Mouse (Mus musculus): Measurements from ENCODE around the gene Reck. TPM values are rescaled to one million over a fixed set of nuclear protein-coding genes. Genes with fewer than 3 reads are reported as not detected.

Reck gene
- polyA plus RNA-seq, 1 experiment, result 0.61 TPM

DNA sequence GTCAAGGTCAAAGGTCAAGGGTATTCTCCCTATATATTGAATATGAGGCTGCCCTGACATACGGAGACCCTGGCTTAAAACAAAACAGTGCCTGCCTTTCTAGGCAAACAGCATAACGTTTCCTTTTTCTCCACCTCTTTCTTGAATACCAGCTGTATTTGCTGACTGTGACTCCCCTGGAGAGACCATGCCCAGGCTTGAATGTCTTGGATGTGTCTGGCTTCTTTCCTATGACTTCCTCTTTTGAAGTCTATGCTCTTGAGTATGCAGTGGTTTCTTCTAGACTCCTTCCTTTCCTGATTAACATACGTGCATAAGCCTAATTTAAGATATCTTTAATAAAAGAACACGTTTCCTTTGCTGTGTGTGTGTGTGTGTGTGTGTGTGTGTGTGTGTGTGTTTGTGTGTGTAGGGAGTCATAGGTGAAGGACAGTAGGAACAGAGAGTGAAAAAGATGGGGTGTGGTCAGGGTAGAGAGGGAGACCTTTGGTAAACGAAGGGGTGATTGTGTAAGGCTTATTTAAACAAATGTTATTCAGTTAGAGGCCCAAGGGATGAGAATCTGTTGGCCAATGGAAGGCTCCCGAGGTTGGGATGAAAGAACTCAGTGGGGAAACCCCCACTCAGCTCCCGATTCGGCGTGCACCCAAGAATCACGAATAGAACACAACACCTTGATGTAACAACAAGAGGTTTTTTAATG, 99.7 kb downstream of the Reck start:
- Histone ChIP-seq H3K79me2 (ENCODE audit: control insufficient read depth, insufficient read depth) (peaks cover 29% of the 10 kb centered on the region), H3K4me3 (no peak overlapping the region), H3K36me3 (ENCODE audit: control insufficient read depth, insufficient read depth) (peaks cover 46% of the 10 kb centered on the region), H3K4me2 (ENCODE audit: low read depth) (no peak overlapping the region), H3ac (ENCODE audit: control insufficient read depth, insufficient read length) (no peak overlapping the region), H3K27me3 (ENCODE audit: control insufficient read depth, insufficient read depth, insufficient read length) (no peaks in the 10 kb centered on the region)
- no peak for TF ChIP-seq TCF3 (IDR thresholded peaks at IDR 0.05; ENCODE audit: insufficient read length, low read depth)

DNA sequence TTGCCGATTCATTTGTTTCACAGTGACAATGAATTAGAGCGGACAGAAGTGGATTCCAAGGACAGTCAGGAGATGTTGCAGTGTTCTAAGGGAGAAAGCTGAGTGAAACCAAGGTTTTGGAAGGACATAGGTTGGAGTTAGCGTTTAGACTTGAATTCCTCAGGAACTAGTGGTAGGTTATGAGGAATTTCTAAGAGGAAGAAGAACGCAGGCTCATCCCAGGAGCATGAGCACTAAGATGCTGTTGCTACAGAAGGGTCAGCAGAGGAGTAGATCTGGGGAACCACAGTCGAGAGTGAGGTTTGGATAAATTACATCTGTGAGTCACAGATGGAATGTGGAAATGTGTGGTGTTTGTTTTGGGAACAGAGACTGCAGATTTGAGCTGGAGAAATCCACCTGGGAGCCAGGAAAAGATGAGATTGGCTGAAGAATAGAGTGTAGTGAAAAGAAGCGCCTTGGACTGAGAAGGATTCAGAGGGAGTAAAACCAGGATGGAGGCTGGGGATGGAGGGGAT, 101.0 kb downstream of the Reck start:
- Histone ChIP-seq H3K36me3 (ENCODE audit: control insufficient read depth, insufficient read depth) (peaks cover 44% of the 10 kb centered on the region), H3K79me2 (ENCODE audit: control insufficient read depth, insufficient read depth) (peaks cover 26% of the 10 kb centered on the region)

DNA sequence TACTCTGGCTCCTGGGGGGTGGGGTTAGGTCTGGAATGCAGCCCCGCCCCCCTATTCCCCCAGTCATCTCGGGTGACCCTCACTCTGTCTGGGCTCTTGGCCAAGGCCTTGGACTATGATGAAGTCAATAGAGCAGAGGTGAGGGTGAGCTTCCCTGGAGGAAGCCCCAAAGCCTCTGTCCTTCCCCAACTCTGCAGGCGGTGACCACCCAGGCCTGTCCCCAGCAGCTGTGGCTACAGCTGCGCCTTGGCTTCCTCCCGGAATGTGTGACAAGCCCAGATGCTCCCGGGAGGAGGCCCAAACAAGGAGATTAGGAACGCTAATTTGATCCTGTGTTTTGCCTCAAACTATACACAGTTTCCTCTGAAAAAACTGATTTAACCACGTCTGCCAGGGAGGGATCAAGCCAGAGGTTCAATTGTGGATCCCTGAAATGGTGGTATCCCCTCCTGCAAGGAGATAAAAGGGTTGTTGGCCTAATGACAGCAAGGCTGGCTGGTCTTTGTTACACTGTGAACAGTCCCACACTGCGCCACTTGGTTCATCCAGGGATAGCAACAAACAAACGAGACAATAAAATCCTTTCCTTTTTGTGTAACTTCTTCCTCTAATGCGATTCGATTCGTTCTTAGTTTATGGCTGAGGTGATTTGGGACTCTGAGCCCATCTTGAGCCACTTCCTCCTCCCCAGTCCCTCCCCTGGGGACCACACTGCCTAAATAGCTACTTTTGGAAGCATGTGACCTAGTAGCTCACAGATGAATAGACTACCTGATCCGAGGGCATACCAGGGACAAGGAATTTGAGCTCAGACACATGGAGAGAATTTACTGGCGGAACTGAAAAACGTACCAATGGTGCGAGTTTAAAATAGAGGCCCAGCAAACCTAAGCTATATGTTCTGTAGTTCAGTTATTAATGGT, 103.5 kb downstream of the Reck start:
- Histone ChIP-seq H3K79me2 (ENCODE audit: control insufficient read depth, insufficient read depth) (peaks cover 13% of the 10 kb centered on the region), H3ac (ENCODE audit: control insufficient read depth, insufficient read length) (no peak overlapping the region), H3K36me3 (ENCODE audit: control insufficient read depth, insufficient read depth) (peaks cover 26% of the 10 kb centered on the region), H3K4me2 (ENCODE audit: low read depth) (peak overlapping the region; percentile 3), H3K4me3 (no peak overlapping the region), H3K27me3 (ENCODE audit: control insufficient read depth, insufficient read depth, insufficient read length) (no peaks in the 10 kb centered on the region)
- TF ChIP-seq TCF3 (IDR thresholded peaks at IDR 0.05; ENCODE audit: insufficient read length, low read depth) (peak; percentile 84), SRF (IDR thresholded peaks at IDR 0.05; ENCODE audit: control insufficient read depth, insufficient read length, low read depth) (peak; percentile 39), MYOG (IDR thresholded peaks at IDR 0.05; ENCODE audit: control insufficient read depth in 1 of 3, insufficient read depth in 1 of 3, insufficient read length in 2 of 3, low read depth in 2 of 3) (peak; percentile 51 to 93 (median 81)), MYOD1 (IDR thresholded peaks at IDR 0.05; ENCODE audit: control insufficient read depth in 1 of 3, insufficient read length in 2 of 3, low read depth in 2 of 3) (peak; percentile 4 to 94 (median 91)), POLR2AphosphoS2 (IDR thresholded peaks at IDR 0.05; ENCODE audit: insufficient read length, low read depth) (no peak), POLR2A (IDR thresholded peaks at IDR 0.05; ENCODE audit: insufficient read length, low read depth) (no peak), TCF12 (IDR thresholded peaks at IDR 0.05; ENCODE audit: insufficient read depth, poor library complexity, severe bottlenecking) (peak; percentile 48), USF1 (IDR thresholded peaks at IDR 0.05; ENCODE audit: low read depth) (no peak)

More for the DNA sequence above, 101.0 kb downstream of the Reck start:
- Histone ChIP-seq H3ac (ENCODE audit: control insufficient read depth, insufficient read length) (no peak overlapping the region), H3K27me3 (ENCODE audit: control insufficient read depth, insufficient read depth, insufficient read length) (no peaks in the 10 kb centered on the region), H3K4me3 (no peak overlapping the region), H3K4me2 (ENCODE audit: low read depth) (peak overlapping the region; percentile 16)
- no peak for TF ChIP-seq USF1 (IDR thresholded peaks at IDR 0.05; ENCODE audit: low read depth)
- TF ChIP-seq TCF3 (IDR thresholded peaks at IDR 0.05; ENCODE audit: insufficient read length, low read depth), result no peak
- TF ChIP-seq MYOD1 (IDR thresholded peaks at IDR 0.05; ENCODE audit: control insufficient read depth in 1 of 3, insufficient read length in 2 of 3, low read depth in 2 of 3), result no peak
- TF ChIP-seq POLR2A (IDR thresholded peaks at IDR 0.05; ENCODE audit: insufficient read length, low read depth), result no peak
- no peak for TF ChIP-seq MYOG (IDR thresholded peaks at IDR 0.05; ENCODE audit: control insufficient read depth in 1 of 3, insufficient read depth in 1 of 3, insufficient read length in 2 of 3, low read depth in 2 of 3)
- TF ChIP-seq TCF12 (IDR thresholded peaks at IDR 0.05; ENCODE audit: insufficient read depth, poor library complexity, severe bottlenecking), result no peak

DNA sequence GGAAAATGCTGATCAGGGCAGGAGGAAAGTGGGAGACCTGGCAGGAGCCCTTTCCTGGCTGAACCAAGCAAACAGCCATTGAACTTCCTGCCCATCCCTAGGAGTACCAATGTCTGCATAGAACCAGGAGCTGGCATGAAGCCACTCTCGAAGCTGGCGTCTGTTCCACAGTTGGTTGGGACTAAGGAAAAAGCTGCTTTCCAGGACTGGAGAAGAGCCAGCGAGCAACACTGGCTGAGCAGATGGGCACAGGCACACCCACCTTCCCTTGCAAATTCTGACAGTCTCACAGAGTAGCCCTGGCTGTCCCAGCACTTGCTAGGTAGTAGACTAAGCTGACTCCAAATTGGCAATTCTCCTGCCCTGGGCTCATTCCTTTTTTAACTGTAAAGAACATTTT, 104.4 kb downstream of the Reck start:
- Histone ChIP-seq H3K36me3 (ENCODE audit: control insufficient read depth, insufficient read depth) (peaks cover 25% of the 10 kb centered on the region), H3K27me3 (ENCODE audit: control insufficient read depth, insufficient read depth, insufficient read length) (no peaks in the 10 kb centered on the region), H3K4me2 (ENCODE audit: low read depth) (no peak overlapping the region), H3ac (ENCODE audit: control insufficient read depth, insufficient read length) (no peak overlapping the region), H3K4me3 (no peak overlapping the region), H3K79me2 (ENCODE audit: control insufficient read depth, insufficient read depth) (peaks cover 5% of the 10 kb centered on the region)
- TF ChIP-seq MAX (IDR thresholded peaks at IDR 0.05; ENCODE audit: low read depth) (no peak), E2F4 (IDR thresholded peaks at IDR 0.05; ENCODE audit: insufficient read depth) (no peak), USF1 (IDR thresholded peaks at IDR 0.05; ENCODE audit: low read depth) (no peak), POLR2AphosphoS2 (IDR thresholded peaks at IDR 0.05; ENCODE audit: insufficient read length, low read depth) (peak; percentile 58), SRF (IDR thresholded peaks at IDR 0.05; ENCODE audit: control insufficient read depth, insufficient read length, low read depth) (no peak), MYOG (IDR thresholded peaks at IDR 0.05; ENCODE audit: control insufficient read depth in 1 of 3, insufficient read depth in 1 of 3, insufficient read length in 2 of 3, low read depth in 2 of 3) (peak in 1 of 3 experiments; percentile 65), POLR2A (IDR thresholded peaks at IDR 0.05; ENCODE audit: insufficient read length, low read depth) (no peak), MYOD1 (IDR thresholded peaks at IDR 0.05; ENCODE audit: control insufficient read depth in 1 of 3, insufficient read length in 2 of 3, low read depth in 2 of 3) (peak in 2 of 3 experiments; percentile 9 to 20), TCF12 (IDR thresholded peaks at IDR 0.05; ENCODE audit: insufficient read depth, poor library complexity, severe bottlenecking) (no peak), CEBPB (IDR thresholded peaks at IDR 0.05; ENCODE audit: insufficient read depth, poor library complexity, severe bottlenecking) (no peak), REST (IDR thresholded peaks at IDR 0.05; ENCODE audit: insufficient read depth, insufficient read length) (no peak), TCF3 (IDR thresholded peaks at IDR 0.05; ENCODE audit: insufficient read length, low read depth) (no peak)
